Comparison of ENCODE assay signal across 8 mouse cellular contexts in genomic region chr17:5494832-5495231, GRCm38 (mm10). TPM values are rescaled to one million over a fixed set of nuclear protein-coding genes. Genes with fewer than 3 reads are reported as not detected.
DNase-seq lines count a peak whose midpoint lies in the region; ATAC-seq and TF ChIP-seq lines count a peak whose summit lies in the region.

No protein-coding gene starts in this region.

- H3K9me3 ChIP-seq in intestine, embryonic 14.5 days (ENCODE audit: control insufficient read depth, low read length) = no peaks in the 10 kb centered on the region
- H3K9me3 ChIP-seq in intestine, postnatal 0 days (ENCODE audit: control insufficient read depth) = no peaks in the 10 kb centered on the region
- no peaks in the 10 kb centered on the region for H3K9me3 ChIP-seq in forebrain, embryonic 14.5 days (replicated peaks; ENCODE audit: control insufficient read depth, low read length)
- H3K9me3 ChIP-seq in liver, postnatal 0 days (ENCODE audit: low read length) = no peaks in the 10 kb centered on the region

- H3K4me2 ChIP-seq in intestine, embryonic 14.5 days (ENCODE audit: low read length) = 0 out of 2 replicates have a peak overlapping the region, but pooled peaks have one; percentile 99
- no peak overlapping the region; the same call in 1 of the 2 replicates for H3K4me2 ChIP-seq in intestine, postnatal 0 days (replicated peaks; ENCODE audit: low read depth)
- peak overlapping the region; percentile 99 for H3K4me2 ChIP-seq in forebrain, embryonic 14.5 days (ENCODE audit: low read length)
- peak overlapping the region; percentile 98 for H3K4me2 ChIP-seq in liver, postnatal 0 days (ENCODE audit: low read depth, low read length)

- no peak overlapping the region for H3K9ac ChIP-seq in intestine, embryonic 14.5 days (ENCODE audit: low read length)
- H3K9ac ChIP-seq in intestine, postnatal 0 days (ENCODE audit: low read depth, low read length) = no peak overlapping the region
- H3K9ac ChIP-seq in forebrain, embryonic 14.5 days (ENCODE audit: low read length) = no peak overlapping the region
- peak overlapping the region; percentile 90; the same call in 1 of the 2 replicates for H3K9ac ChIP-seq in liver, postnatal 0 days (replicated peaks)

- no peak for TF ChIP-seq POLR2A in bone marrow macrophage, adult 2 months (IDR thresholded peaks at IDR 0.05; ENCODE audit: borderline replicate concordance, low read depth, low read length)

- no peak for ATAC-seq in intestine, embryonic 14.5 days (replicated peaks; ENCODE audit: low FRiP score, low TSS enrichment, low read depth)
- ATAC-seq in intestine, postnatal 0 days = no peak
- no peak for ATAC-seq in forebrain, embryonic 14.5 days
- no peak for ATAC-seq in liver, postnatal 0 days

- no peak overlapping the region for H3K27ac ChIP-seq in intestine, embryonic 14.5 days (ENCODE audit: low read depth)
- H3K27ac ChIP-seq in intestine, postnatal 0 days (ENCODE audit: low read depth, low read length) = no peak overlapping the region
- no peak overlapping the region for H3K27ac ChIP-seq in bone marrow macrophage, adult 2 months (ENCODE audit: insufficient read depth, low read depth, low read length)
- H3K27ac ChIP-seq in forebrain, embryonic 14.5 days (ENCODE audit: low read depth, low read length) = no peak overlapping the region
- H3K27ac ChIP-seq in liver, postnatal 0 days (ENCODE audit: low read depth) = no peak overlapping the region

- H3K4me3 ChIP-seq in intestine, embryonic 14.5 days (ENCODE audit: low read depth, low read length) = no peak overlapping the region
- no peak overlapping the region for H3K4me3 ChIP-seq in intestine, postnatal 0 days (ENCODE audit: low read depth, low read length)
- H3K4me3 ChIP-seq in bone marrow macrophage, adult 2 months (ENCODE audit: insufficient read depth, low read length) = peak overlapping the region; percentile 78
- no peak overlapping the region for H3K4me3 ChIP-seq in forebrain, embryonic 14.5 days (ENCODE audit: low read depth, low read length)
- peak overlapping the region; percentile 72 for H3K4me3 ChIP-seq in liver, postnatal 0 days (ENCODE audit: low read depth, low read length)

- H3K36me3 ChIP-seq in intestine, embryonic 14.5 days (ENCODE audit: control insufficient read depth, insufficient read depth, low read length) = no peaks in the 10 kb centered on the region
- H3K36me3 ChIP-seq in intestine, postnatal 0 days (ENCODE audit: control insufficient read depth, insufficient read depth) = no peaks in the 10 kb centered on the region
- no peaks in the 10 kb centered on the region for H3K36me3 ChIP-seq in forebrain, embryonic 14.5 days (ENCODE audit: control insufficient read depth, insufficient read depth, low read length)
- peaks cover 3% of the 10 kb centered on the region; the same call in 1 of the 2 replicates for H3K36me3 ChIP-seq in liver, postnatal 0 days (replicated peaks; ENCODE audit: insufficient read depth, low read length)

- peaks cover 9% of the 10 kb centered on the region for H3K4me1 ChIP-seq in intestine, embryonic 14.5 days (replicated peaks; ENCODE audit: control insufficient read depth, insufficient read depth, low read length)
- H3K4me1 ChIP-seq in intestine, postnatal 0 days (replicated peaks; ENCODE audit: control insufficient read depth, insufficient read depth, low read length) = 0 out of 2 replicates have a peak, but pooled peaks cover 3% of the 10 kb centered on the region
- peaks cover 12% of the 10 kb centered on the region for H3K4me1 ChIP-seq in bone marrow macrophage, adult 2 months (ENCODE audit: control insufficient read depth, insufficient read depth, low read length)
- peaks cover 8% of the 10 kb centered on the region; the same call in 1 of the 2 replicates for H3K4me1 ChIP-seq in forebrain, embryonic 14.5 days (ENCODE audit: control insufficient read depth, insufficient read depth, low read length)
- peaks cover 19% of the 10 kb centered on the region for H3K4me1 ChIP-seq in liver, postnatal 0 days (ENCODE audit: insufficient read depth)

- no peak for TF ChIP-seq CTCF in intestine, postnatal 0 days (IDR thresholded peaks at IDR 0.05; ENCODE audit: low read depth)
- no peak for TF ChIP-seq CTCF in bone marrow macrophage, adult 2 months (IDR thresholded peaks at IDR 0.05; ENCODE audit: low read depth, low read length)
- no peak for TF ChIP-seq CTCF in liver, postnatal 0 days (IDR thresholded peaks at IDR 0.05; ENCODE audit: low read depth)

- 87% methylated on average over 7 of the region's 7 CpGs for WGBS in intestine, embryonic 14.5 days
- WGBS in intestine, postnatal 0 days = 94% methylated on average over 7 of the region's 7 CpGs
- WGBS in forebrain, embryonic 14.5 days = 92% methylated on average over 7 of the region's 7 CpGs
- WGBS in liver, postnatal 0 days (ENCODE audit: insufficient replicate concordance) = 80% methylated on average over 7 of the region's 7 CpGs

- DNase-seq in intestine, embryonic 14.5 days (ENCODE audit: low spot score) = no peak
- no peak for DNase-seq in forebrain, embryonic 14.5 days (ENCODE audit: low spot score)
- DNase-seq in liver, postnatal 0 days = no peak
- no peak for DNase-seq in embryo, embryonic 10 days (ENCODE audit: low spot score)
- DNase-seq in right cerebral cortex, adult 2 months (ENCODE audit: low spot score in 2 of 2) = no peak
- DNase-seq in B cell, adult 2 months = no peak

- no peak for TF ChIP-seq EP300 in liver, postnatal 0 days (IDR thresholded peaks at IDR 0.05; ENCODE audit: low read depth)

- H3K27me3 ChIP-seq in intestine, embryonic 14.5 days (replicated peaks; ENCODE audit: control insufficient read depth, insufficient read depth, low read length) = peaks cover 23% of the 10 kb centered on the region
- H3K27me3 ChIP-seq in intestine, postnatal 0 days (replicated peaks; ENCODE audit: control insufficient read depth, insufficient read depth, low read length) = no peaks in the 10 kb centered on the region
- H3K27me3 ChIP-seq in forebrain, embryonic 14.5 days (replicated peaks; ENCODE audit: control insufficient read depth, insufficient read depth, low read length) = peaks cover 3% of the 10 kb centered on the region; the same call in 1 of the 2 replicates
- no peaks in the 10 kb centered on the region for H3K27me3 ChIP-seq in liver, postnatal 0 days (ENCODE audit: insufficient read depth, low read length)

RNA-seq across cellular contexts. Expression of gene Zdhhc14, which starts 2.5 kb away (rescaled TPM):
- 2.1 and 2.6 TPM in 2 replicates for polyA plus RNA-seq in intestine, embryonic 14.5 days (2014; fragmentation: Nextera tagmentation; extraction: Ambion mirVana)
- polyA plus RNA-seq in intestine, postnatal 0 days (2015; fragmentation: Nextera tagmentation; extraction: Ambion mirVana) = 1.3 and 1.4 TPM in 2 replicates
- polyA plus RNA-seq in bone marrow macrophage, adult 2 months (2012; ENCODE audit: insufficient read depth, insufficient read length, missing spikeins) = 47.0 and 49.1 TPM in 2 replicates
- polyA plus RNA-seq in forebrain, embryonic 14.5 days (2014; fragmentation: Nextera tagmentation; extraction: Ambion mirVana) = 4.7 and 8.1 TPM in 2 replicates
- 2.4 and 2.7 TPM in 2 replicates for polyA plus RNA-seq in liver, postnatal 0 days (2015; fragmentation: Nextera tagmentation; extraction: Ambion mirVana)

RNA-seq across cellular contexts. Expression of gene Tmem242, which starts 54.8 kb away (rescaled TPM):
- 124 and 135 TPM in 2 replicates for polyA plus RNA-seq in intestine, embryonic 14.5 days (2014; fragmentation: Nextera tagmentation; extraction: Ambion mirVana)
- 90.3 and 90.7 TPM in 2 replicates for polyA plus RNA-seq in intestine, postnatal 0 days (2015; fragmentation: Nextera tagmentation; extraction: Ambion mirVana)
- polyA plus RNA-seq in bone marrow macrophage, adult 2 months (2012; ENCODE audit: insufficient read depth, insufficient read length, missing spikeins) = 72.7 and 74.3 TPM in 2 replicates
- polyA plus RNA-seq in forebrain, embryonic 14.5 days (2014; fragmentation: Nextera tagmentation; extraction: Ambion mirVana) = 115 and 124 TPM in 2 replicates
- 45.5 and 45.6 TPM in 2 replicates for polyA plus RNA-seq in liver, postnatal 0 days (2015; fragmentation: Nextera tagmentation; extraction: Ambion mirVana)

Comparison
In these comparisons a context has a peak if more than half of its experiments do, and no peak if none do; other contexts are left out.
1. H3K4me3 ChIP-seq: peak in bone marrow macrophage, adult 2 months (single experiment) and liver, postnatal 0 days (single experiment); none in intestine, embryonic 14.5 days (single experiment), intestine, postnatal 0 days (single experiment) and forebrain, embryonic 14.5 days (single experiment).